Mouse (Mus musculus): ENCODE measurements around the gene Daam1.

DNA sequence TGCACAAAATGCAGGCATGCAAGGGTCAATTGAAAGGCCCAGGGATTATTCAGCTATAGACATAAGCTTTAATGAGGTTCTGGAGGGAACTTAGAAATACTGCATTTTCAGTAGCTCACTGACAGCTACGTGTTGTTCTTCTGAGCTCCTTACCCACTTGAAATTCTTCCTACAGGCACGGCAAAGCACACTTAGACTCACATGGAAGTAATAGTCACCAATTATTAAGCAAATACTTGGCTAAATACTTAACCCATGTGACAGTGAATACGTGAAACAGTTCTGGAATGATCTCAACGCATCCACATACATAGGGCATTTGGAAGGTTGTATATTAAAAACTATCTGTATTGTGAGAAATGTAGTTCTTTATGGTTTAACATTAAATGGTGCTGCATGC is 50.6 kb downstream of the Daam1 start:
- TF ChIP-seq CTCF (IDR thresholded peaks at IDR 0.05; ENCODE audit: low read depth) (no peak), EP300 (IDR thresholded peaks at IDR 0.05; ENCODE audit: low read depth) (no peak)

Data from liver, postnatal 0 days (tissue).